Comparison of ENCODE assay signal across 9 mouse cellular contexts in the genomic region with DNA sequence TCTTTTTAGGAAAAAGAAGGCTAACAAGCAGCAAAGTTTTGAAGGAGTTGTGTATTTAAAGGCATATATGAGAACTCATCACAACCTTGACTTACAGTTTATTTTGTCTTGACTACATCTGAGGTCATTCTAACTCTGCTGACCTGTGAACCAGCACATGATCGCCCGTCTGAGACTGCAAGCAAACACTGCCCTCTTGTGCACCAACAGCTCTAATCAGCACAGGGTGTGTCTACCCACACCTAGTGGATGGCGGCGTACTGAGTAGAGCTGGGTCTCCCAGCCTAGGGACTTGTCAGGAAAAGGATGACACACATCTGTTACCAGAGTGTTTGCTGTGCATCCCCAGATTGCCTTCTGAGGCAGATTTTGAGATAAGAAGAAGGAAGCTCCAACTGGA. TPM values are rescaled to one million over a fixed set of nuclear protein-coding genes. Genes with fewer than 3 reads are reported as not detected.
A peak's percentile ranks its signal among the peaks of the same experiment; 100 is the strongest.
DNase-seq lines count a peak whose midpoint lies in the region; ATAC-seq and TF ChIP-seq lines count a peak whose summit lies in the region.
"Had no signal": no experiment of that assay in that cellular context is flagged by ENCODE, and none has a peak within 500 bp of the region (broad histone marks: within the 10 kb centered on the region; RNA-seq: fewer than 3 reads in every experiment).

No protein-coding gene starts in this region.

- no peak for ATAC-seq in hindbrain, embryonic 11.5 days (ENCODE audit: low FRiP score)
- ATAC-seq in hindbrain, embryonic 13.5 days (ENCODE audit: low FRiP score) = no peak
- ATAC-seq in Patski = no peak
- no peak for ATAC-seq in monocyte, adult 5-6 weeks (replicated peaks; ENCODE audit: insufficient number of reproducible peaks, low FRiP score, low TSS enrichment, poor library complexity, severe bottlenecking)

- in situ Hi-C loops in Patski (cut with MboI; ENCODE audit: low pct_unique_long_range_greater_than_20kb) = loop anchor here (5.0 to 10.0 kb wide), 2 partner anchors 239 to 306 kb away; partner anchors contain the start of gene Gata2

- H3K4me2 ChIP-seq in hindbrain, embryonic 11.5 days (replicated peaks; ENCODE audit: low read depth, low read length) = no peak overlapping the region
- no peak overlapping the region for H3K4me2 ChIP-seq in hindbrain, embryonic 13.5 days
- H3K4me2 ChIP-seq: embryonic facial prominence, embryonic 15.5 days had no signal

- TF ChIP-seq POLR2A in embryonic fibroblast, embryonic 13.5 days (IDR thresholded peaks at IDR 0.05; ENCODE audit: low read depth, low read length) = no peak

- no peak overlapping the region for H3K4me3 ChIP-seq in hindbrain, embryonic 11.5 days (ENCODE audit: low read depth, low read length)
- H3K4me3 ChIP-seq in hindbrain, embryonic 13.5 days = no peak overlapping the region
- no peak overlapping the region for H3K4me3 ChIP-seq in embryonic fibroblast, embryonic 13.5 days (ENCODE audit: insufficient read depth, low read length)
- H3K4me3 ChIP-seq: embryonic facial prominence, embryonic 15.5 days had no signal

- WGBS in hindbrain, embryonic 11.5 days = 28% methylated on average over 4 of the region's 4 CpGs
- WGBS in hindbrain, embryonic 13.5 days = 42% methylated on average over 4 of the region's 4 CpGs

- DNase-seq in hindbrain, embryonic 11.5 days (ENCODE audit: low spot score) = peak; percentile 35
- no peak for DNase-seq in Patski (ENCODE audit: low read depth, low spot score)
- peak; percentile 54 for DNase-seq in kidney, adult 11 months
- DNase-seq in lung, postnatal 10 days = peak; percentile 68
- no peak for DNase-seq in cerebellum, adult 11 months

- POLR2A ChIA-PET in Patski (lab: Charles Lee) = no interaction called here

- no peaks in the 10 kb centered on the region; the same call in 1 of the 2 replicates for H3K4me1 ChIP-seq in hindbrain, embryonic 11.5 days (replicated peaks; ENCODE audit: control insufficient read depth, insufficient read depth, low read length)
- no peaks in the 10 kb centered on the region for H3K4me1 ChIP-seq in hindbrain, embryonic 13.5 days (replicated peaks)
- 0 out of 2 replicates have a peak, but pooled peaks cover 3% of the 10 kb centered on the region for H3K4me1 ChIP-seq in embryonic fibroblast, embryonic 13.5 days (ENCODE audit: control insufficient read depth, insufficient read depth, low read length)

- H3K9ac ChIP-seq in hindbrain, embryonic 11.5 days (ENCODE audit: low read depth, low read length) = no peak overlapping the region
- H3K9ac ChIP-seq in hindbrain, embryonic 13.5 days = no peak overlapping the region
- H3K9ac ChIP-seq: embryonic facial prominence, embryonic 15.5 days had no signal

- TF ChIP-seq CTCF in Patski (IDR thresholded peaks at IDR 0.05) = peak; percentile 75
- TF ChIP-seq CTCF in embryonic fibroblast, embryonic 13.5 days (IDR thresholded peaks at IDR 0.05; ENCODE audit: borderline replicate concordance, insufficient read depth, low read length) = peak; percentile 89

- H3K9me3 ChIP-seq in hindbrain, embryonic 11.5 days (ENCODE audit: control insufficient read depth, low read length) = no peaks in the 10 kb centered on the region
- H3K9me3 ChIP-seq in hindbrain, embryonic 13.5 days = no peaks in the 10 kb centered on the region
- H3K9me3 ChIP-seq: embryonic facial prominence, embryonic 15.5 days had no signal

- CTCF ChIA-PET in Patski (lab: Charles Lee) = interaction anchor here (0.7 to 1.7 kb wide), 3 partner anchors 9 to 308 kb away, joined by 3 to 4 read pairs (median 3); no protein-coding TSS in a partner anchor

- no peaks in the 10 kb centered on the region for H3K27me3 ChIP-seq in hindbrain, embryonic 11.5 days (ENCODE audit: control insufficient read depth, insufficient read depth, low read length)
- no peaks in the 10 kb centered on the region for H3K27me3 ChIP-seq in hindbrain, embryonic 13.5 days
- no peaks in the 10 kb centered on the region for H3K27me3 ChIP-seq in Patski
- H3K27me3 ChIP-seq: embryonic facial prominence, embryonic 15.5 days had no signal

- no peaks in the 10 kb centered on the region for H3K36me3 ChIP-seq in hindbrain, embryonic 11.5 days (ENCODE audit: control insufficient read depth, insufficient read depth, low read length)
- H3K36me3 ChIP-seq in hindbrain, embryonic 13.5 days = no peaks in the 10 kb centered on the region
- H3K36me3 ChIP-seq: embryonic facial prominence, embryonic 15.5 days had no signal

- H3K27ac ChIP-seq in hindbrain, embryonic 11.5 days (ENCODE audit: low read depth, low read length) = no peak overlapping the region
- H3K27ac ChIP-seq in hindbrain, embryonic 13.5 days = no peak overlapping the region
- no peak overlapping the region for H3K27ac ChIP-seq in embryonic fibroblast, embryonic 13.5 days (ENCODE audit: insufficient read depth, low read length)
- H3K27ac ChIP-seq: embryonic facial prominence, embryonic 15.5 days had no signal

RNA-seq across cellular contexts. Expression of gene Eefsec, which starts 15.1 kb away (rescaled TPM):
- polyA plus RNA-seq in hindbrain, embryonic 11.5 days (2014; fragmentation: Nextera tagmentation; extraction: Ambion mirVana) = 34.9 and 41.9 TPM in 2 replicates
- polyA plus RNA-seq in hindbrain, embryonic 13.5 days (2015; fragmentation: Nextera tagmentation; extraction: Ambion mirVana) = 25.2 and 27.4 TPM in 2 replicates
- 14.9 TPM for polyA plus RNA-seq in Patski (2021)
- 11.0 and 13.8 TPM in 2 replicates for polyA plus RNA-seq in embryonic fibroblast, embryonic 13.5 days (2011; ENCODE audit: insufficient read length, low read depth, missing spikeins)
- total RNA-seq in monocyte, adult 5-6 weeks (2017) = 7.5 to 11.4 TPM (median 8.0 TPM) in 3 replicates

RNA-seq across cellular contexts. Expression of gene Ruvbl1, which starts 34.0 kb away (rescaled TPM):
- 149 and 163 TPM in 2 replicates for polyA plus RNA-seq in hindbrain, embryonic 11.5 days (2014; fragmentation: Nextera tagmentation; extraction: Ambion mirVana)
- 93.7 and 95.4 TPM in 2 replicates for polyA plus RNA-seq in hindbrain, embryonic 13.5 days (2015; fragmentation: Nextera tagmentation; extraction: Ambion mirVana)
- 76.2 TPM for polyA plus RNA-seq in Patski (2021)
- 44.4 and 46.0 TPM in 2 replicates for polyA plus RNA-seq in embryonic fibroblast, embryonic 13.5 days (2011; ENCODE audit: insufficient read length, low read depth, missing spikeins)
- total RNA-seq in monocyte, adult 5-6 weeks (2017) = 44.6 to 62.5 TPM (median 55.5 TPM) in 3 replicates

Comparison
In these comparisons a context has a peak if more than half of its experiments do, and no peak if none do; other contexts are left out.
1. DNase-seq: peak in hindbrain, embryonic 11.5 days (single experiment), kidney, adult 11 months (single experiment) and lung, postnatal 10 days (single experiment); none in Patski (single experiment) and cerebellum, adult 11 months (single experiment).